Mouse (Mus musculus): ENCODE data around the gene Trim66. TPM values are rescaled to one million over a fixed set of nuclear protein-coding genes. Genes with fewer than 3 reads are reported as not detected.
A peak's percentile ranks its signal among the peaks of the same experiment; 100 is the strongest.

Gene Trim66
- polyA plus RNA-seq, 1 experiment from 2014 or later, result 1.3 TPM

DNA sequence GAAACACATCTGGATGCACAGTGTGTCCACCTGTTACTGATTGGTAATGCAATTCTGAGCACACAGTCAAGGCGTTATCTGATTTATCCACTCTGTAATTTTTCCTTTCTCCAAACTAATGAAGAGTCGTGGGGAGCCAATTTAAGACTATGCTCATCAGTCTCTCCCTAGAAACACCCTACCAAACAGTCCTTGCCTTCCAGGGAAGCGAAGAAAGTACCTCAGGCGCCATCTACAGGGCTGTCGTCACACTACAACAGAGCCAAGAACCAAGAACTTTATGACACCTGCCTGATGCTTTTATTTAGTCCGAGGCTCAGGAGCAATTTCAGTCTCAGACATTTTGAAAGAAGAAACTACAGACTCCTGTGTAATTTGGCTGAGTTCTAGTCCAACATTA, 62.9 kb downstream of the Trim66 start:
- H3K36me3 ChIP-seq, result no peaks in the 10 kb centered on the region
- H3K9ac ChIP-seq, result no peak overlapping the region
- 10% methylated on average over 6 of the region's 6 CpGs for WGBS
- no peak for ATAC-seq (ENCODE audit: insufficient number of reproducible peaks, insufficient read depth, low FRiP score, low TSS enrichment, low read depth)
- peaks cover 8% of the 10 kb centered on the region for H3K27me3 ChIP-seq
- peaks cover 2% of the 10 kb centered on the region; the same call in 1 of the 2 replicates for H3K4me1 ChIP-seq
- no peak overlapping the region for H3K4me3 ChIP-seq
- H3K9me3 ChIP-seq, result no peaks in the 10 kb centered on the region
- H3K4me2 ChIP-seq, result no peak overlapping the region
- H3K27ac ChIP-seq, result no peak overlapping the region

DNA sequence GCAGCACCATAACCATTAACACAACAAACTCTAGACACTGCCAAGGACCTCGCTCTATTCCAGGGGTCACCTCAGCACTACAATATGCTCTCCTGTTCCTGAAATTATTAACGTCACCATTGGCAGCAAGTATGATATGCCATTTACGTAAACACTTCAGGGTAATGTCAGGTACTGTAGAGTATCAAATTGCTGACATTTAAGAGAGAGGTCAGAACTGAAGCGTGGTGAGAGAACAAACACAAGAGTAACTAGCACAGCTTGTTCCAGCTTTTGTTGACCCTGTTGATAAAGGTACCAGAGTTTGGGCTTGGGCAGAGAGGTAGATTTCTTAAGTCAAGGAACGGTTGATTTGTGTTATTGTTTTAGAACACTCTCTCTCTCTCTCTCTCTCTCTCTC, 65.2 kb downstream of the Trim66 start:
- WGBS, result 59% methylated on average over 5 of the region's 5 CpGs
- Histone ChIP-seq H3K36me3 (no peaks in the 10 kb centered on the region), H3K27me3 (peaks cover 29% of the 10 kb centered on the region), H3K9me3 (no peaks in the 10 kb centered on the region), H3K4me1 (peaks cover 14% of the 10 kb centered on the region), H3K9ac (no peak overlapping the region), H3K27ac (no peak overlapping the region), H3K4me3 (no peak overlapping the region), H3K4me2 (no peak overlapping the region)
- ATAC-seq (ENCODE audit: insufficient number of reproducible peaks, insufficient read depth, low FRiP score, low TSS enrichment, low read depth), result no peak

DNA sequence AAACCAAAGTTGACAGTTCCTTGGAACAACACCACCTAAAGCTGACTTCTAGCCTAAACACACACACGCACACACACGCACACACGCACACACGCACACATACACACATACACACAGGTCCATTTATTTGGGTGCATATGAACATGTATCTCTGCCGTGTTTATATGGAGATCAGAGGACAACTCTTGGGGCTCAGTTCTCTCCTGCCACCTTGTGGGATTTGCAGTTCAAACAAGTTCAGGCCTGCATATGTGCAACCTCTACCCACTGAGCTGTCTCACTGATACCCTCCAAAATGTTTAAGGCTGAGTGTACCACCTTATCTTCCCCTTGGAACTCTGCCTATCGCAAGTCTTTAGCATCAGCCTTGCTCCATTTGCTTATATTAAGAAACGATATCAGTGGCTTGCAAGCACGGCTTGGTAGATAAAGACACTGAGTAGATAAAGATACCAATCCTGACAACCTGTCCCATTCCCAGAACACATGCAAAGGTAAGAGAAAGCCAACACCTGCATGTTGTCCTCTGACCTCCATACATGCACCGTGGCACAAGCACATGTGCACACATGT, 67.2 kb downstream of the Trim66 start:
- Histone ChIP-seq H3K4me1 (peaks cover 14% of the 10 kb centered on the region), H3K9me3 (no peaks in the 10 kb centered on the region), H3K27me3 (peaks cover 38% of the 10 kb centered on the region), H3K27ac (no peak overlapping the region), H3K4me3 (no peak overlapping the region), H3K4me2 (no peak overlapping the region), H3K9ac (no peak overlapping the region), H3K36me3 (no peaks in the 10 kb centered on the region)
- no peak for ATAC-seq (ENCODE audit: insufficient number of reproducible peaks, insufficient read depth, low FRiP score, low TSS enrichment, low read depth)
- WGBS, result 89% methylated on average over 9 of the region's 9 CpGs

DNA sequence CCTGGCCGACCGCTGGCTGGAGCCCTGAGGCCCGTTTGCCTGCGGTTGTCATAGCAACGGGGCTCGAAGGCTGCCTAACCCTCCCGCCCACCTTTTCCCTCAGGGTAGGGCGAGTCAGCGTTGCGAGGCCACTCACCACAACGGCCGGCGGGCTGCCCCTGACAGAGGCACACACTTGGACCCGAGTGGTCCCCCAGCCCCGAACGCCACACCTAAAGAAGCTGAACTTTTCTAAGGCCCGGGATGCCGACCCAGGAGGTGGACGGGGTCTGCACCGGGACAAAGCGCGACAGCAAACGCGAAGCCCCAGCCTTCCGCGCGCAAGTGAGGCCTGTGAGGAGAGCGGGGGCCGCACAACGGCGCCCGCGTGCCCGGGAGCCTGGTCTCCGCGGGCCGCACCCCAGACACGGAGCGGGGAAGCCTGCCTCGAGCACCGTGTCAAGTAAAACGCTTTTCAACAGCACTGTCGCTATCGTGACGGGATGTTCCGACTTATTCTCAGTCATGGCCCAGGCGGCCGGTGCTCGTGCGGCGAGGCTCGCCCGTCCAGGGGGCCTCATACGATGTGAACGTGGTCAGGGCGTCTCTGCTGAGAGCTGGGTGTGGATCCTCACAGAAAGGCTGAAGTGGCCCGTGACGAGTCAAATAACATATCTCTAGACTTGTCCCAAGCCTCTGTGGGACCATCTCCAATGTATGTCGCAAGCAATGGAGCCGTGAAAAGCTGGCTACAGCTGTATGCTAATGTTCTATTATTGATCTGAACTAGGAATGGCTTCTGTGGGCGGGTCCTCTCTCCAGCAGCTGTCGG, 68.9 kb downstream of the Trim66 start, which contains the start of gene Stk33:
Gene Stk33 (minus strand): TSS at position 301 of the 811 bp plus-strand sequence.
- under 1% methylated on average over 62 of the region's 62 CpGs for WGBS
- no peaks in the 10 kb centered on the region for H3K36me3 ChIP-seq
- H3K27ac ChIP-seq, result no peak within 1 kb of the TSS
- H3K4me3 ChIP-seq, result peak within 1 kb of the TSS; percentile 51
- no peaks in the 10 kb centered on the region for H3K9me3 ChIP-seq
- H3K9ac ChIP-seq, result peak within 1 kb of the TSS; percentile 74
- H3K4me2 ChIP-seq, result peak within 1 kb of the TSS; percentile 89
- peaks cover 38% of the 10 kb centered on the region for H3K27me3 ChIP-seq
- ATAC-seq (ENCODE audit: insufficient number of reproducible peaks, insufficient read depth, low FRiP score, low TSS enrichment, low read depth), result no peak
- peaks cover 14% of the 10 kb centered on the region for H3K4me1 ChIP-seq

DNA sequence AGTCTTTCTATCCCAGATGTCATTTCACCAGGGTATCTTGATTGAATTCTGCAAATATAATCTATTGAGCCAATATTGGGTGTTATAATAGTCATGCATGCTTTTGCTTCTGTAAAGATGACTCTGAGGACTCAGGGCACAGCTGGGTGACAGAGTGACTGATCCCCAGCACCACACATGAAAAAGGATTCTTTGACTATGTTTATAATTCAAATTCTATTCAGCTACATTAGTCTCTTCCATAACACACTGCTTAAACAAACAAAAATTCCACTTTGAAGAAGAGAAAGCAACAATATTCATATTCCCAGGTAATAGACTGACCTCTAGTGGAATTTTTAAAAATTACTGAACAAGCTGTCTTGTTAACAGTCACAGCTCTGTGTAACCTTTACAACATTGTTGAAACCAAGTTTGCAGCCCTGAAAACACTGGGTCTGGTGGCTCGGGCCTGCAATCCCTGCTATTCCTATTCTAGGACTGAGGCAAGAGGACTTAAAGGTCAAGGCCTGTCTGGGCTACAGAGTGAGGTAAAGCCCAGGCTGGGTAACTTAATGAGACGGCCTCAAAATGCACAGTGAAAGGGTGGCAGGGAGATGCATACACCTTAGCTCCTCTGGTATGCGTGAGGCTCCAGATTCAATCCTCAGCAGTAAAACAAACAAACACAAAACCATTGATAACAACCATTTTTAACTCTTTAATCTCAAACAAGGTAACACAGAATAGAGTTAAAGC, 83.3 kb downstream of the Trim66 start:
- H3K27me3 ChIP-seq, result no peaks in the 10 kb centered on the region; the same call in 1 of the 2 replicates
- no peaks in the 10 kb centered on the region for H3K36me3 ChIP-seq
- no peaks in the 10 kb centered on the region for H3K9me3 ChIP-seq
- WGBS, result 60% methylated on average over 3 of the region's 3 CpGs
- H3K4me3 ChIP-seq, result no peak overlapping the region
- H3K4me2 ChIP-seq, result no peak overlapping the region
- H3K27ac ChIP-seq, result no peak overlapping the region
- no peak for ATAC-seq (ENCODE audit: insufficient number of reproducible peaks, insufficient read depth, low FRiP score, low TSS enrichment, low read depth)
- no peaks in the 10 kb centered on the region for H3K4me1 ChIP-seq
- no peak overlapping the region for H3K9ac ChIP-seq

DNA sequence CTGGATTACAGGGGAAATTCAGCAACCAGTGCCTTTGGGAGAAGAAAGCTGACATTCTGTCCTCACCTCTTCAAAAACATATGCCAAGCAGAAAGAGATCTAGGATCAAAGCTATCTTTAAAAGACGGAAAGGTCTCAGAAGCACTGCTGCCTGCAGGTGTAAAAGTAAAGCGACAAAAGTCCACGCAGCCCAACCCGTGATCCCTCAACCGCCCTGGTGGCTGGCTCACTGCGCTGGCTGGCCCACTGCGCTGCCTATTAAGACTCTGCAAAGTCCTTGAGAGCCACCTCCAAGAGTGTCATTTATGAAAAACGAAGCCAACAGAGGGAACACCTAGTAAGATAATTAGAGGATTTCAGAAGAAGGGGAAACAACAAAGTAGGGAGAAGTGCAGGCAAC, 85.1 kb downstream of the Trim66 start:
- Histone ChIP-seq H3K4me1 (no peaks in the 10 kb centered on the region), H3K9me3 (no peaks in the 10 kb centered on the region), H3K36me3 (no peaks in the 10 kb centered on the region), H3K27ac (no peak overlapping the region), H3K4me2 (no peak overlapping the region), H3K4me3 (no peak overlapping the region), H3K27me3 (no peaks in the 10 kb centered on the region; the same call in 1 of the 2 replicates), H3K9ac (no peak overlapping the region)
- no peak for ATAC-seq (ENCODE audit: insufficient number of reproducible peaks, insufficient read depth, low FRiP score, low TSS enrichment, low read depth)
- 70% methylated on average over 8 of the region's 8 CpGs for WGBS

DNA sequence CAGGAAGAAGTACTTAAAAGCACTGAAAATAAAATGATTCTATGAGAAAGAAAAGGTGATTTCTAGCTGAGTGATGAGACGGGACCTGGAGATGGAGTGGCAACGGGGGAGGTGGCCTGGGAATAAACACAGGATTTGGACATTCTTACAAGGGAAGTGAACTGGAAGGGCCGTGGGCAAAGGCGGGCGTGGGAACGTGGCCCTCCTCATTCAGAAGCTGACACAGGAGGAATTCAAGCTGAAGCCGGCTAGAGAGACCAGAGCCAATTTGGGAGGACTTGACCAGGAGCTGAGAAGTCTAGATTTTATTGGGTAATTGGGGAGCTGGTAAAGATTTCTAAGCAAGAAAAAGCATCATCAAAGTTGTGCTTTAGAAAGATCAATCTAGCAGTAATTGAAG, 102.4 kb downstream of the Trim66 start:
- 63% methylated on average over 7 of the region's 7 CpGs for WGBS
- no peak overlapping the region for H3K4me3 ChIP-seq
- ATAC-seq (ENCODE audit: insufficient number of reproducible peaks, insufficient read depth, low FRiP score, low TSS enrichment, low read depth), result no peak
- H3K9me3 ChIP-seq, result no peaks in the 10 kb centered on the region
- H3K36me3 ChIP-seq, result no peaks in the 10 kb centered on the region
- H3K27me3 ChIP-seq, result no peaks in the 10 kb centered on the region
- H3K4me1 ChIP-seq, result no peaks in the 10 kb centered on the region
- no peak overlapping the region for H3K27ac ChIP-seq
- no peak overlapping the region for H3K4me2 ChIP-seq
- H3K9ac ChIP-seq, result no peak overlapping the region

DNA sequence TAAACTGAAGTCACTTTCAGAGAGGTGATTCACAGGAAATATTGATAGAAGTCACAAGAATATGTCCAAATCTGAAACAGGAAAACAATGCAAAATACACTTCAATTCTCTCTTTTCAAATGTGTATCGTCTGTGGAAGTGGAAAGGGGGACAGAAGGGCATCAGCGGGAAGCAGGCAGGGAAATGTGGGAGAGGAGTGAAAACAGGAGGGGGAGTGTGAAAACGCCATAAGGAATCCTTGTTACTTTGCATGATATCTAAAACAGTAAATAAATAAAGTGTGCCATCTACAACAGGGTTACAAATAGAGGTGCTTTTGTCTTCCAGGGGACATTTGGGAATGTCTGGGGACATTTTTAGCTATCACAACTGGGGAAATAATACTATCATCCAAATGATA, 108.6 kb downstream of the Trim66 start:
- Histone ChIP-seq H3K4me1 (no peaks in the 10 kb centered on the region), H3K36me3 (no peaks in the 10 kb centered on the region), H3K4me2 (no peak overlapping the region), H3K9me3 (no peaks in the 10 kb centered on the region), H3K4me3 (no peak overlapping the region), H3K9ac (no peak overlapping the region), H3K27me3 (no peaks in the 10 kb centered on the region), H3K27ac (no peak overlapping the region)
- no peak for ATAC-seq (ENCODE audit: insufficient number of reproducible peaks, insufficient read depth, low FRiP score, low TSS enrichment, low read depth)
- WGBS, result 71% methylated on average over 3 of the region's 3 CpGs

Small RNA genes within 50 kb of the gene (microRNA-seq; reads per million reads assigned to microRNA genes)
- not detected for gene Gm47284

Other genes with a start within 250 kb of the Trim66 start
- 1.7 and 2.0 TPM in 2 replicates for gene Stk33, start 69.1 kb downstream of the Trim66 start, polyA plus RNA-seq (2015; fragmentation: Nextera tagmentation; extraction: Ambion mirVana)
- gene Rpl27a, start 11.0 kb upstream of the Trim66 start, polyA plus RNA-seq (2015; fragmentation: Nextera tagmentation; extraction: Ambion mirVana), result 154 and 159 TPM in 2 replicates
- 45.1 and 58.3 TPM in 2 replicates for gene St5, start 195.5 kb upstream of the Trim66 start, polyA plus RNA-seq (2015; fragmentation: Nextera tagmentation; extraction: Ambion mirVana)
- 30.8 and 33.7 TPM in 2 replicates for gene Akip1, start 195.6 kb upstream of the Trim66 start, polyA plus RNA-seq (2015; fragmentation: Nextera tagmentation; extraction: Ambion mirVana)
- gene BC051019, start 215.7 kb upstream of the Trim66 start, polyA plus RNA-seq (2015; fragmentation: Nextera tagmentation; extraction: Ambion mirVana), result 0.25 TPM in 1 of 2 replicates, not detected in the other
- not detected in 2 replicates for gene Ascl3, start 223.6 kb upstream of the Trim66 start, polyA plus RNA-seq (2015; fragmentation: Nextera tagmentation; extraction: Ambion mirVana)
- gene Tmem9b, start 244.7 kb upstream of the Trim66 start, polyA plus RNA-seq (2015; fragmentation: Nextera tagmentation; extraction: Ambion mirVana), result 47.1 and 49.4 TPM in 2 replicates